Mouse (Mus musculus): ENCODE measurements at regions not wholly inside any gene's neighbourhood (a gene's known extent, or its start where the extent isn't known, plus 50 kb on each side); places are given as distances from the start of the nearest gene placed in this dataset.
A peak's percentile ranks its signal among the peaks of the same experiment; 100 is the strongest.

DNA sequence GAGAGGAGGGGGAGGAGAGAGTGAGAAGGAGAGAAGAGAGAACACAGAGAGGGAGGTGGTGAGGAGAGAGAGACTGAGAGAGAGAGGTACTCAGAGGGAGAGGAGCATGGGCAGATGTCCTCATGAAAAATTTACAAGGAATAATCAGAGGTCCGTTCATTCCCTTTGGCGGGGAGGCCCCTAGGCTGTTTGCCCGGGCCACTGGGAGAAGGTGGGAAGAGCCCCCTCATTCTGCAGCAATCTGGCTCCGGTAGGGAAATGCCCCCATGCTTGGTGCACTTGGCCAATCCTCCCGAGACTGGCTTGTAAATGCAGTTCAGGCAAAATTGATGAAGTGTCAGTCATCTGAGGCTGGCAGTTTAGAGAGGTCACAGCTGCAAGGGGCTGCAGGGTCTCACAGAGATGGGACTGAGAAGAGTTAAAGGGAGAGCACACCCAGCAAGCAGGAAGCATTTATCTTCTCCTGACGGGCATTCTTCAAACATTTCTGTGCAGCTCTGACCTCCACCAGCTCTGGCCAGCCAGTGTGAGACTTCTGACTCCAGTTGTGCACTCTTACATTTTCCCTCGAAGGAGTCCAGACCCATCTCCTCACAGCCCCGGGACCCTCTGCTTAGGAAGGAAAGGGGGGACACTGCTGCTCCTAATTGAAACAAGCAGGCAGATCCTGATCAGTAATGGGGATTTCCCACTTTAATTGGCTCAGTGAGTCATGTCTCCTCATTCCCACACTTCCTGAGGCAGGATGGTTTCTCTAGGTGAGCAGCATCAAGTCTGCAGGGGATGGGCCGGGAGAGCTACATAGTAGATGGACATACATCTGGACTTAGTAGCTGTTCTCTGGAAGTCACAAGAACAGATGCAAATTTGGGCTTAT is 65.5 kb downstream of the Cmpk2 start:
- no peak for DNase-seq (ENCODE audit: low spot score)

DNA sequence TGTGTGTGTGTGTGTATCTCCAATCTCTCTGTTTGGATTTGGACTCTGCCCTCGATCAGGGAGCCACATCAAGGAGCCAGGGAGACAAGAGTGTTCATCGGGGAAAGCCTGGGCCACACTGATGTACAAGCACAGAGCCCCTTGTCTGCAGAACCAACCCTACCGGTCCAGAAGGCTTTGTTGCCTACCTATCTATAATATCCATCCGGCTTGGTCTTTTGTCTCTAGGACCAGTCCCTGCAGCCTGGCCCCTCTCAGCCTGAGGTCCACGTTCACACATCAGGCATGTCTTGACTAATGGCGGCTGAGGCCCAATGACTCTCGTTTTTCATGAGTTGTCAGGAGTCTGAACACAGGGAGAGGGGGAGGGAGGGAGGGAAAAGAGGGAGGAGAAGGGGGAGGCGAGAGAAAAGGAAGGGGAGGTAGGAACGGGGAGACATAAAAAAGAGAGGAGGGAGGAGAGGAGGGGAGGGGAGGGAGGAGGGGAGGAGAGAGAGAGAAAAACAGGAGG is 64.7 kb downstream of the Cmpk2 start:
- no peak for DNase-seq (ENCODE audit: low spot score)

DNA sequence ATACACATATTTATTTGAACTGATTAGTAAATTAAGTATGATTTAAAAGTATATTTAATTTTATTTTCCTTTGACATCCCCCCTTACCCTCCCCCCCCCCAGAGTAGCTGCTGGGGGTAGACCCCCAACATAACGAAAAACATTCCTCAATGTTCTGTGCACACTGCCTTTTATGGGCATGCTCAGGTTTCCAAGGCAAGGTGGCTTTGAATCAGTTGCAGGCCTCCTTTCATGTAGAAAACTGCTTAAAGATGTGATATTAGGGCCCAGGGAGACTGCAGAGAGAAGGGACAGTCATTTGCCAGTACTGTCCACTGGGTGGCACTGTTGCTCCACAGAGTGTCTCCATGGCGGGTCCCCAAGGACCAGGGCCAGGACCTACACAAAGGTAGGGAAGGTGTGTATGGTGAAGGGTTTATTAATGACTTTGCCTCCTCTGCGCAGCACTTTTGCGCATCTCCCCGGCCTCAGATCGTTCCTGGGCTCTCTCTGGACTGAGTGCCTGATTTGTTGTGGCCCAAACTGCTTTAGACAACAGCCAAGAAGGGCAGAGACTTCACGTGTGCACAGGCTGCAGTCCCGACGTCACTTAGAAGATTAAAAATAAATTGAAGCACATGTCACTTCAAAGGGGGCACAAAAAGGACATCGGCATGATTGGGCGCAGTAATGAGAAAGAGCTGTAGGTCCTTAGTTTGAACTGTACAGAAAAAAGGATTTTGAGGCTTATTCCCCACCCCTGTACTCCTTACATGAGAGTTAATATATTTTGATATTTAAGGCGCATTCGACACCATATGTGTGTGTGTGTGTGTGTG is 64.0 kb downstream of the Cmpk2 start:
- peak; percentile 76 for DNase-seq (ENCODE audit: low spot score)

DNA sequence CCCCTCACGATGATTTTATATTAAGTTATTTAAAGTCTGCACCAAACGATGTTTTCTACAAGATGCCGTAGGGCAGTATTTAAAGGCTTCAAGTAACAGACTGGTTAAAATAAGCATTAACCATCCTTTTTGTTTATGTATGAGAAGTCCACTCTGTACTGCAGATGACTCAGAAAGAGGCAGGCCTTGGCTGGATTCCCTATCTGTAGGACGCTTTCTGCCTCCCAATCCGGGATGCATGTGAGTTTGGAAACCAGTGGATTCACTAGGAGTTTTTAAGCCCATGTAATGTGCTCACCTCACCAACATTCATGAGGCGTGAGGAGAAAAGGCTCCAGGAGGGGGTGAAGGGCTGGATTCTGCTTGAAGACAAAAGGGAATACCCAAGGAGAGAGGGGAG is 63.1 kb downstream of the Cmpk2 start:
- DNase-seq (ENCODE audit: low spot score) = no peak

Measured in urinary bladder, postnatal 25 days (tissue).